Mouse (Mus musculus) B cell, adult 2 months (primary cell): ENCODE results near the gene Spata46.

Source experiments
- DNase-seq, 2 experiments: peaks; one replicate each; pipeline ENCODE4 v3.0.0; 2022

Spata46 gene

GRCm38 (mm10) chr1:170308503-170308902, at the start of gene Spata46:
TSS of gene Spata46 (plus strand) at chr1:170308803.
- DNase-seq = no peak

- no peak for DNase-seq
These were observed 38.3 kb upstream of the Spata46 start for GRCm38 (mm10) chr1:170270281-170270680.

GRCm38 (mm10) chr1:170270696-170271095, 37.9 kb upstream of the Spata46 start:
- DNase-seq = no peak

- no peak for DNase-seq
These were observed 35.4 kb upstream of the Spata46 start for GRCm38 (mm10) chr1:170273252-170273651.

DNA sequence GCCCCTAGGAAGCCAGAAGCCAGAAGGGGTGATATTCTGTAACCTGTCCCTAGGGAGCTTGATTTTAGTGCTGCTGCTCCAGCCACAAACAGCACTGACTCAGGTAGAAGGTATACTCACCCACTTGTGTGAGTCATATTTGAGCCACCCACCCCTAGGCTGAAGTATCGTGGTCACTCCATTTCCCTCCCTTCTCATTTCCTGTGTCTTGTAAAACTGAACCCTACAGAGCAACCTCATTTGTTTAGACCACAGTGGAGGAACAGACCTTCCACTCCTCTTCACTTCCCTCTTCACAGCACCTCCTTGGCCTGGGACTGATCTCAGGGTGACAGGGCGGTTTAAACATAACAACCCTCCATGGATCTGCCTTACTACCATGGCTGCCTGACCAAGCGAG, 31.6 kb upstream of the Spata46 start, which contains the start of gene Sh2d1b1:
Gene Sh2d1b1, plus strand, starts transcription at position 305 of the 400 bp plus-strand sequence.
- DNase-seq = no peak

DNA sequence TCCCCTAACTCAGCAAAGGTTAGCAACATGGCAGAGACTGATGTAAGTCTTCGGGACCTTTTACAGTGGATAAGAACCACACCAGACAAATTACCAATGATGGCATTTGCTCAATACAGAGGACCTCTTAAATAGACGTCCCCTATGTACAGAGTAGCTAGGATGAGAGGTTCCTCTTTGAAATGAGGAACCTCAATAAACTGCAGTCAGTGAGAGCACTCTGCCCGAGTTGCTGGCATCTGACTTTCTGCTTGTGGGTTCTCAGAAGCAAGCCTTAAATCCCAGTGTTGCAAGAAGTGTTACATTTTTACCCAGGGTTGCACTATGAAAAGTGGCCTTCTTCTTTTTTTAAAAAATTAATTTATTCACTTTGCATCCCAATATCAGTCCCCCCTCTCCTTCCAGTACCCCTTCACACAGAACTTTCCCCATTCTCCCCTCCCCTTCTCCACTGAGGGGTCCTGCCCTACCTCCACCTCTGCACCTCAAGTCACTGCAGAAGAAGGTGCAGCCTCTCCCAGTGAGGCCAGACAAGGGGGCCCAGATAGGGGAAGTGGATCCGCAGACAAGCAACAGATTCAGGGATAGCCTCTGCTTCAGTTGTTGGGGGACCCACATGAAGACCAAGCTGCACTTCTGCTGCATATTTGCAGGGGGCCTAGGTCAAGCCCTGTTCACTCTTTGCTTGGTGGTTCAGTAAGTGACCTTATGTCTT, 26.0 kb upstream of the Spata46 start:
- DNase-seq = no peak

- DNase-seq = no peak
These were observed 16.2 kb upstream of the Spata46 start for GRCm38 (mm10) chr1:170292239-170292951.

- no peak for DNase-seq
These were observed 15.3 kb upstream of the Spata46 start for GRCm38 (mm10) chr1:170293257-170293656.

DNA sequence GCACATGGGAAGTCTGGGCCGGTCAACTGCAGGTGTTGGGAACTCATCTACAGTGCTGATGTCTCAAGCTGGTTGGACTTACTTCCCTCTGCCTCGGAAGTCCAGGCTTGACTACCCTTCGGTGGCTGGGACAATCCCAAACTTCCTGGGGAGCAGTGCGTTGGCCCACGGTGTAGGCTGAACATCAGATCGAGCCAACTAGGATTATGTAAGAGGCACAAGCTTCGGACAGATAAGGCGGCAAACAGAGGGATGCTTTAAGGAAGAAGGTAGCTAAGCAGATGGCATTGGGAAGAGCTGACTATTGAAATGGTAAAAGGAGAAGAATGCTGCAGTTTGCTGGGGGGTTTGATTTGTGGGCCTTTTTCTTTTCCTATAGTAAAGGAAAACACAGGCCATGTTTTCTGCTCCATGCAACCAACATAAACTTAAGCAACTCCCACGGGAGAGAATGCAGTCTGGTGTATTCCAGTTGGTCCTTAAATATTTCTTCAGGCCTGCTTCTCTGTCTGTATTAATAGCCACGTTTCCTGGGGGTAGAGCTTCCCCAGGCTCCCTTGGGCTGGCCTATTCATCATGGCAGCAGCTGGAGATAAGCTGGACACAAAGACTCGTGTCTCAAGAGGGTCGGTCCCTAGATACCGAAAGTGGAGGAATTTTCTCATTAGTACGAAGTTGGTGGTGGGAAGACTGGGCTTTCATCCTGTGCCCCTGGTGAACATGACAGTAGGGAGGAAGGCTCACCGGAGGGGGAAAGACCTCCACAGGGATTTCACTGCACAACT, 13.6 kb upstream of the Spata46 start:
- no peak for DNase-seq

GRCm38 (mm10) chr1:170299496-170299895, 9.1 kb upstream of the Spata46 start:
- DNase-seq = no peak

DNA sequence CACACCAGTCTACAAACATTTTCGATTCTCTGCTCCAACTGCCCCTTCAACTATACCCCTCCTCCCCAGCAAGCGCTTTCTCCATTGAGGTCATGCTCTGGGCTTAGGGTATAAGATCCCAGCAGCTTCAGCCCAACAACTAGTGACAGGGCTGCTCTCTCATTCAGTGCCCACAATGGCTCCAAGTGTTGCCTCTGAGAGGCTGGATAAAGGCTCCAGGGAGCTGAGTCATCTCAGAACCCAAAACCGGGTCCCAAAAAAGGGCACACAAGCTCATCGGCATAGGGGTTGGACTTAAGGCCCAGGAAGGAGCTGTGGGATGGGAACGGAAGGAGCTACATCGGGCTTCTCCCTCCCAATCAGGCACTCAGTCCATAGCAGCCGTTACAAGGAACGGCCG, 6.9 kb upstream of the Spata46 start:
- no peak for DNase-seq

DNA sequence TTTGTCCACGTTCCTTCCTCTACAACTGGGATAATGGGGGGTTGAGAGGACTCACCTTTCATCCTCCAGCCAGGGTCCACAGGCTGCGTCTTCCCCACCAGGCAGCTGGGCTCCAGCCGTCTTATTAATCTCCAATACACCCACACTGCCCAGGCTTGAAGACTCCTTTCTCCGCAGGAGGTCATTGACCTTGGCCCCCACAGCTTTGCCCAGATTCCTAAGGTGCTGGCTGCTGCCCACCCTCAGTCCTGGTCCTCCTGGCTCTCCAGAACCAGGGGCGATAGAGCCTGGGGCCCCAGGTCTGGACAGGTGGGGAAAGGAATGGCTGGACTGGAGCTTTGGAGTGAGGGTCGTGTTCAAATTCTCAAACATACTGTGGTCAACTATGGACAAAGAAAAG, 6.1 kb upstream of the Spata46 start:
- no peak for DNase-seq

DNA sequence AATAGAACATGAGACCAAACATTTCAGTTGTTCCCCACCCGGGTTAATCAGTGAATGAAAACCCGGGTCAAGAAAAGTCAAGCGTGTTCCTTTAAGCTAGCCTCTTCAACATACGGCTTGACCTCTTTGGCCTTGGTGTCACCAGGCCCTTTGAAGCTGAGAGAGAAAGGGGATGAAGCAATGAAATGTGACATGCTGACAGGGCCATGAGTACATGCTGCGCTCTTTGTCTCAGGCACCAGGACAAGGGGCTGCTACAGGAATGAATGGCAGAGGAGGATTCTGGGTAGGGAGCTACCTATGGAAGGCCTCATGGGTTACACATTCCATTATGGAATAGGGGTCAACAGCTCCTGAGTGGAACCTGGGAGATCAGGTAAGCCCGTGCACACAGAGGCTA, 5.5 kb upstream of the Spata46 start:
- no peak for DNase-seq

GRCm38 (mm10) chr1:170305002-170305401, 3.6 kb upstream of the Spata46 start:
- no peak for DNase-seq

DNA sequence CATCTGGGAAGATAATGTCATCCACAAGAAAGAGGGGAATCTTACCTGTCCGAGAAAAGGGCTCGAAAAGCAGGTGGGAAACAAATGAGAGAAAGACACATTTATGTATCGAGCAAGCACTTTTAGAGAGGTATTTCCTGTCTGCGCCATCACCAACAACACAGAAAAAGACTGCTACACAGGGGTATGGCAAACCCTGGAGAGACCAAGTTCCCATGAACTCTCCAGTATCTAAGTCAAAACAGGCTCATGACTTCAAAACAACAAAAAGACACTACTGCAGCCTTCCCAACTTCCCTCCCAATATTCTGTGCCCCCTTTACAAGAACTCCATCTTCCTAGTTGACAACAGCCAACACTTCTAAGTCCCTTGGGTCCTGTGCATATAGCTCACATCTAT, 2.4 kb upstream of the Spata46 start, which contains the start of gene Gm7694:
Gene Gm7694, minus strand, starts transcription at position 101 of the 400 bp plus-strand sequence.
- no peak for DNase-seq

GRCm38 (mm10) chr1:170311431-170311830, 2.8 kb downstream of the Spata46 start:
- no peak for DNase-seq

- no peak for DNase-seq
These were observed 13.4 kb downstream of the Spata46 start for GRCm38 (mm10) chr1:170322046-170322445.

DNA sequence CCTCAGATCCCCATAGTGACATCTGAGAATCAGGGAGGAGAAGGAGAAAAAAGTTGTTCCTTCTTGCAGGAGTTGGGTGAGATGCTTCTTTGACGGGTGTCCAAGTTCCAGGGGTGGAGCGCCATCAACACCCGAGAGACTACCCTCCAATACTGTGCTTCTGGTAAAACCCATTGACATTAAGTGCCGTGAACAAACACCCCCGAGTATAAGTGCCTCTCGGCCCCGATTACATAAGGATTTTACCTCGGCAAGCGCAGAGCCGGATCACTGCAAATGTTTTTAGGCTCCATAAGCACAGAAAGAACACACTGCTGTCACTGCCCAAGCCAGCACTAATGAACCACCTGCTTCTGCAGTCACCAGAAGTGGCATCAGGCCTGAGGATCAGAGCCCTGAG, 14.4 kb downstream of the Spata46 start:
- DNase-seq = no peak

GRCm38 (mm10) chr1:170324312-170324711, 15.7 kb downstream of the Spata46 start:
- DNase-seq = no peak

GRCm38 (mm10) chr1:170325277-170325676, 16.7 kb downstream of the Spata46 start:
- no peak for DNase-seq

DNA sequence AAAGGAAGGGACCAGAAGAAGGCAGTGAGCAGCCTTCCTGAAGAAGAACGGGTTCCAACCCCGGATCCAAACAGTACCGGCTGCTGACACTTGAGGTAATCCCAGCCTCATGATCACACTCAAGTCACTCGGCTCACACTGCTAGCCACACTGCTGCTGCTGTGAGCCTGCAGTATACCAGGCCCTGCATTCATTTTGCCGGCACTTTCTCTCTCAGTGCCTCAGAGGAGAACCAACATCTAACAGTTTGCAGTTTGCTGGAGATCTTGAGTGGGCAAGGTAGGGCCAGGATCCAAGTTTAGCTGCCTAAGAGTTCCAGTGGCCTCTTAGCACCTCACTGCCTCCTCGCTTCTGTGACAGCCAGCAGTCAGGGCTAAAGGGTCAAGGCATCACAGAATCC, 23.3 kb downstream of the Spata46 start:
- DNase-seq = no peak

GRCm38 (mm10) chr1:170332775-170333174, 24.2 kb downstream of the Spata46 start:
- no peak for DNase-seq

- no peak for DNase-seq
These were observed 31.3 kb downstream of the Spata46 start for GRCm38 (mm10) chr1:170339943-170340342.

GRCm38 (mm10) chr1:170343081-170343480, 34.5 kb downstream of the Spata46 start:
- no peak for DNase-seq
